Mouse (Mus musculus): ENCODE measurements around the gene Csnk1g2.

Csnk1g2 gene

GRCm38 (mm10) chr10:80622661-80623456 lies at the start of gene Csnk1g2:
TSS of gene Csnk1g2 (plus strand) at chr10:80622838.
- DNase-seq (ENCODE audit: low spot score in 2 of 2), result peak; percentile 68 to 72

DNA sequence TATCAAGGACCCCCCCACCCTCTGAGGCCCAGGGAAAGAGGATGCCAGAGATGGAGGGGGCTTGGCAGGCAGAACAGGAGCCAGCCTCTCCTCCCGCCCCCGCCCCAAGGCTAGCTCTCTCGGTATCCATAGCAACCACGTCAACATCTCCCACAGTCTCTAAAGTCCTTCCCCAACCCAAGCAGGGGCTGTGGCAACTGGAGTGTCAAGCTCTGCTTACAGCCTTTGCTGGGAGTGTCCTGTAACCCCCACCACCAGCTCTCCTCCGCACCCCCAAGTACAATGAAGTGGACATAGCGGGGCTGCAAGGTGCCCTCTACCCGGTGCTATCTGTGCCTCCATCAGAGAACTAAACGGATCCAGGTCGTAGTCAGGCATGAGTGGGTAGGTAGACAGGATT lies 48.7 kb upstream of the Csnk1g2 start:
- peak in 1 of 2 experiments; percentile 45 for DNase-seq (ENCODE audit: low spot score in 2 of 2)

- DNase-seq (ENCODE audit: low spot score in 2 of 2), result no peak
These were observed 47.7 kb upstream of the Csnk1g2 start for GRCm38 (mm10) chr10:80574896-80575295.

DNA sequence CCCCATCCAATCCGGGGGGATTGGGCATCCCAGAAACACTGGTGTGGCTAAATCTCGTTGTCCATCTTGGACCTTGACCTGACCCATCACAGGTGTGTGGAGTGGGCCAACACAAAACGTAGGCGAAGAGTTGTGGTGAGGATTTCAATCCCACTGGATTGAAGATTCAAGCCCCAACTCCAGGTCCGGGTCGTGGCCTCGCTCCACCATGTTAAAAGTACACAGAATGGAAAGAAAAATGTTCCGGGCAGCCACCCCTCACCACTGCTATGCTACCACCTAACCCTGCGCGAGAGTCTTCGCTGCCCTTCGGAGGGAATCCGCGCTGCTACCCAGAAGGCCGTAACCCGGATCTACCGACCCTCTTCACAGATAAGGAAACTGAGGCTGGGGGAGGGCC lies 46.7 kb upstream of the Csnk1g2 start:
- no peak for DNase-seq (ENCODE audit: low spot score in 2 of 2)

- peak in 1 of 2 experiments; percentile 55 for DNase-seq (ENCODE audit: low spot score in 2 of 2)
These were observed 46.1 kb upstream of the Csnk1g2 start for GRCm38 (mm10) chr10:80576351-80577194.

GRCm38 (mm10) chr10:80577195-80578130 lies 45.2 kb upstream of the Csnk1g2 start, which contains the start of gene Klf16:
TSS of gene Klf16 (minus strand) at chr10:80577321.
- DNase-seq (ENCODE audit: low spot score in 2 of 2), result peak; percentile 94 to 97

GRCm38 (mm10) chr10:80578131-80578750 lies 44.4 kb upstream of the Csnk1g2 start:
- peak in 1 of 2 experiments; percentile 73 for DNase-seq (ENCODE audit: low spot score in 2 of 2)

- no peak for DNase-seq (ENCODE audit: low spot score in 2 of 2)
These were observed 43.7 kb upstream of the Csnk1g2 start for GRCm38 (mm10) chr10:80578911-80579310.

- DNase-seq (ENCODE audit: low spot score in 2 of 2), result no peak
These were observed 39.6 kb upstream of the Csnk1g2 start for GRCm38 (mm10) chr10:80583047-80583446.

GRCm38 (mm10) chr10:80584045-80584488 lies 38.6 kb upstream of the Csnk1g2 start:
- no peak for DNase-seq (ENCODE audit: low spot score in 2 of 2)

DNA sequence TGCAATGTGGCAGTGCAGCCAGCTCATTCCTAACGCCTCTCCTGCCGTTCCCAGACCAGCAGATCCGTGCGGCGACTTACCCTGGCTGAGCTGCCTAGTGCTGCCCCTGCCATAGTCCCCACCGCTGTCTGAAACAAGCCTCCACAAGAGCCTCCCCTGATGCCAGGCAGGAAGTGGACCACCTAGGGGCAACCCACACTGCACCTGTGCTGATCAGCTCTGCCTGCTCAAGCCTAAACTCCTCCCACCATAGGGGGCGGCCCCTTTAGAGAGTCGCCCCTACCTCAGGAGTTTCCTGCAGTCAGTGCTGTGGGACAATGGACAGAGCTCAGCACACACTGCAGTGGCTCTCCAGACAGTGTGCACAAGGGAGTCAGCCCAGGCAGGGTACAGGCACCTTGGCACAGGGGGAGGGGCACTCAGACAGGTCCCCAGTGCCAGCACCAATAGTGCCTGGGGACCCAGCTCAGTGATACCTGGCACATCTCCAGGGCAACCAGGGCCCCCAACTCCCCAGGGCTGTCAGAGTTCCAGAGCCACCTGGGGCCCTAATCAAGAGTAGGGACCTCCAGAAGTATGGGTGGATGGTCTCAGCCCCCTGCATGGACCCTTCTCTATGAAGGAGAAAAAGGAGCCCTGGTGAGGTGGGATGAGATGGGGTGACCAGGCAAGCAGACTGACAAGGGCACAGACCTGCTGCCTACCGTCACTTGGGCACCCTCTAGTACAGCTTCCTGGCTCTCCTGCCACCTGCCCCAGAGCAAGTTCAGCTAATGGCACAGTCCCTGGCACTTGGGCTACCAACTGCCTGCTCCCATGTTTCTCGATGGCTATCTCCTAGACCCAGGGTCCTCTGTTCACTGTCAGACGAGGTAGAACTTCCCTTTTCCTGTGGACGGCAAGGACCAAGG lies 37.7 kb upstream of the Csnk1g2 start:
- DNase-seq (ENCODE audit: low spot score in 2 of 2), result no peak

GRCm38 (mm10) chr10:80585581-80585980 lies 37.1 kb upstream of the Csnk1g2 start:
- DNase-seq (ENCODE audit: low spot score in 2 of 2), result no peak

DNA sequence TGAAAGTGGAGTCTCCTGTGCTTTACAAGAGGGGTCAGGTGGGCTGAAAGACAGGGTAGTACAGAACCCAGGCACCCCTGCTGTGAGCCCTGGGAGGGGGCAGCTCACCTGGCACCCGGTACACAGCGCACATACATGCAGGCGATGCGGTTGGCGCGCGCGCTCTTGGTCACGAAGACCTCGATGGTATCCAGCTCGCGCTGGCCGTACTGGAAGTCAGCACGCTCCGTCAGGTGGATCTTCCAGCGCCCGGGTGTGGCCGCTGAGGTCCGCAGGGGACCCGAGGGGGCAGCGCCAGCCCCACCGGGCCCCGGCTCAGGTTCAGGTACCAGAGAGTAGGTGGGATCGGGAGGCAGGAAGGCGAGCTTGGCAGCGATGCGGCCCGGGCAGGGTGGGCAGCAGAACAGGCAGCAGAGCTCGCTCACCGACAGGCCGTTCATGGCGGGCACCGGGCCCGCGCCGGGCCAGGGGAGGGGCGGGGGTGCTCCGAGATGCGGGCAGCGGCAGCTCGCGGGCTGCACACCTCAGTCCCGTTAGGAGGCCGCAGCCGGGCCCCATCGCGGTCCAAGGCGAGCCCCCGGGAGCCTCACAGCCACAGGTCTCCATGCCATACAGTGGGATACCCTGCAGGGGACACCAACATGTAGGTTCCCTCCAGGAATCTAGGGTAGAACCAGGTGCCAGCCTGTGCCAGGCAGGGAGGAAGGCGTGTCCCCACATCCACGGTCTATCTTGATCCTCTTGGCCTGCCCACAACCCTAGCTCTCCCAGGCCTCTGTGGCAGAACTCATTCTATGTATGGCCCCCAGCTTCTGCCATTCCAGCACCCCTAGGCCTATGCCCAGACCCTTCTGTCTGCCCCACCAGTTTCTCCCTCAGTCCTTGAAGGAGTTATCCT lies 36.0 kb upstream of the Csnk1g2 start:
- DNase-seq (ENCODE audit: low spot score in 2 of 2), result no peak

- DNase-seq (ENCODE audit: low spot score in 2 of 2), result no peak
These were observed 35.4 kb upstream of the Csnk1g2 start for GRCm38 (mm10) chr10:80587305-80587657.

GRCm38 (mm10) chr10:80589127-80589878 lies 33.3 kb upstream of the Csnk1g2 start:
- no peak for DNase-seq (ENCODE audit: low spot score in 2 of 2)

GRCm38 (mm10) chr10:80589879-80590854 lies 32.5 kb upstream of the Csnk1g2 start, which contains the start of gene Abhd17a:
TSS of gene Abhd17a (minus strand) at chr10:80590341.
- peak; percentile 92 for DNase-seq (ENCODE audit: low spot score in 2 of 2)

- no peak for DNase-seq (ENCODE audit: low spot score in 2 of 2)
These were observed 26.3 kb upstream of the Csnk1g2 start for GRCm38 (mm10) chr10:80596318-80596717.
